Mouse (Mus musculus): ENCODE measurements around the gene Ebf1.

GRCm38 (mm10) chr11:44689571-44690264 lies 72.6 kb downstream of the Ebf1 start:
- no peak for TF ChIP-seq POLR2A (IDR thresholded peaks at IDR 0.05; ENCODE audit: low read depth, low read length)
- TF ChIP-seq CTCF (IDR thresholded peaks at IDR 0.05; ENCODE audit: extremely low read depth, insufficient read depth, insufficient read length, insufficient replicate concordance), result no peak
